Mouse (Mus musculus): ENCODE measurements around the gene Methig1.
"Not testable (repeated sequence)": the region's sequence is repeated elsewhere in the genome, so short reads cannot be mapped to it uniquely, and the experiment has no call there.

Gene Methig1

GRCm38 (mm10) chr15:100341314-100341980 lies 11.5 kb upstream of the Methig1 start:
- not testable (repeated sequence) for DNase-seq

DNA sequence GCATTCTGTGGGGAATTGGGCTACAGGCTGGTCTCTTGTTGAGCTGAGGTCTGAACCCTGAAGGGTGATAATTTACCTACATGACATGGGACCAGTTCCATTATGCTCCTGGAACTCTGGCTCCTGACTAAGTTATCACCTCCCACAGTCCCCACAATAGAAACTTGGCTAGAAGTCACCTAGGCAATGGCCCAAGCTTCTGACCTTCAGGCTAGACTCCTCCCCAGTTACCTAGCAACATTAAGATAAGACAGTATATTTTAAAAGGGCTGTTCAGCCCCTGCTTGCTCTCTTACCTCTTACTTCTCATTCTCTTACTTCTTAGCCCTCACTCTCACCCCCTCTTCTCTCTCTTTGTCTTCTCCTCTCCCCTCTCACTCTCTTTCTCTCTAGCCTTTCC lies 7.5 kb upstream of the Methig1 start:
- no peak for DNase-seq

DNA sequence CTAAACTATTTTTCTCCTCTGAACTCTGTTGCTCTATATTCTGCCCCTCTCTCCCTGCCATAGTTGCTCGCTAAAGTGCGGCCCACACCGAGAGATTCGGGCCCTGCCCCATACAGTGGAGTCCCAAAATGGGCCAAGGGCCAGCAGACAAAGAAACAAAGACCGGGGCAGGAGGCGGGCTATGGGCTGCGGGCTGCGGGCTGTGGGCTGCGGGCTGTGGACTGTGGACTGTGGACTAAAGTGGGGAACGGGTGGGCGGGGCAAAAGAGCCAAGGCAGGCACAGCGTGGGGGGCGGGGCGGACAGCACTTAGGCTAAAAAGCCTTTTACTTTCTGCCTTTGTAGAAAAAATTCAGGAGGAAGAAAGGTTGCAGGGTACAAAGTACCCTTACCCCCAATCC lies 6.2 kb upstream of the Methig1 start:
- DNase-seq: no peak

DNA sequence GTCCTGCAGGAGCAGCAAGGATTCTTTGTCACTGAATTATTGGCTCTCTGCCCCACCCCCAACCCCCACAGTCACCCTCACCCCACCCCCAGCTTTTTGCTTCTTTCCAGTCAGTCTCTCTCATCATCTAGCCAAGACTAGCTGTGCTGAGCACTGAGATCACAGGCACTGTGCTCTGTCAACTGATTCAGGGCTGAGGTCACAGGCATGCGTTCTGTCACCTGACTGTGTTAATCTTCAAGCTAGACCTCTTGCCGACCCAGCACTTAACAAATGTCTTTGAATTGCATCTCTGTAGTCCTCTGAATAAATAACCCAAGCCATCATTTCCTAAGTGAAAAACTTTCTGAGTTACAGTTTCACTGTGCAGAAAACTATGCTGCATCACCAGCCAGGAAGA lies 3.5 kb upstream of the Methig1 start:
- DNase-seq: no peak

- DNase-seq: no peak
Measured at GRCm38 (mm10) chr15:100351501-100352060, 1.4 kb upstream of the Methig1 start.

- DNase-seq: not testable (repeated sequence)
Measured at GRCm38 (mm10) chr15:100353399-100353798, 450 bp downstream of the Methig1 start.

DNA sequence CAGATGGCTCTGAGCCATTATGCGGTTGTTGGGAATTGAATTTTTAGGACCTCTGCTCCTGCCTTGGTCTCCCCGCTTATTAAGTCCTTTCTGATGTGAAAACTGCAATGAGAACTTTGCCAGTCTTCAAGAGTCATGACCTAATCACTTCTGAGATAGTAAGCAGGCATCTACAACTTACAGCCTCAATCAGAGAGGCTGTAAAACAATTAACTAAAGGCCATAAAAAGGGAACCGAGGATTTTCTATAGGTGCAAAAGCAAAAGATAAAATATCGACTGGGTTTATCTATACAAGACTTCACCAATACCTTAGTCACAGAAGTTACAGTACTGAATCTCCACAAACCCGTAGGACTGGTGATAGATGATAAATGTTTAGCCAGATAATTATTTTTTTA lies 2.9 kb downstream of the Methig1 start:
- DNase-seq: no peak

DNA sequence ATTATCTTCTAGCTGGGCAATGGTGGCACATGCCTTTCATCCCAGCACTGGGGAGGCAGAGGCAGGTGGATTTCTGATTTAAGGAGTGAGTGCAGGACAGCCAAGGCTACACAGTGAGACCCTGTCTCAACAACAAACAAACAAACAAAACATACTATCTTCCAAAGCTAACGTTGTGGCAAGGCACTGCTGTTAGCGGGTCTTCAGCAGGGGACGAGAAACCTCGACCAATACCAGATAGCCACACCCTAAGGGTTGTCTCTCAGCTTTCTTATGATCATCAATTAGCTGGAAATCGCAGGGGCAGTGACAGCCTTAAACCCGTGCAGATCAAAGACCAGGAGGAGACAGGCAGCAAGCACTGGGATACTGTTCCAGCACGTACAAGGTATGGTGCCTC lies 11.3 kb downstream of the Methig1 start, which contains the start of gene Higd1c:
Gene Higd1c (plus strand): TSS at position 301 of the 400 bp plus-strand sequence.
- no peak for DNase-seq

- DNase-seq: not testable (repeated sequence)
Measured at GRCm38 (mm10) chr15:100365967-100366366, 13.0 kb downstream of the Methig1 start.

- DNase-seq: no peak
Measured at GRCm38 (mm10) chr15:100367119-100367518, 14.2 kb downstream of the Methig1 start.

GRCm38 (mm10) chr15:100375066-100375465 lies 22.1 kb downstream of the Methig1 start:
- peak; percentile 71 for DNase-seq

DNA sequence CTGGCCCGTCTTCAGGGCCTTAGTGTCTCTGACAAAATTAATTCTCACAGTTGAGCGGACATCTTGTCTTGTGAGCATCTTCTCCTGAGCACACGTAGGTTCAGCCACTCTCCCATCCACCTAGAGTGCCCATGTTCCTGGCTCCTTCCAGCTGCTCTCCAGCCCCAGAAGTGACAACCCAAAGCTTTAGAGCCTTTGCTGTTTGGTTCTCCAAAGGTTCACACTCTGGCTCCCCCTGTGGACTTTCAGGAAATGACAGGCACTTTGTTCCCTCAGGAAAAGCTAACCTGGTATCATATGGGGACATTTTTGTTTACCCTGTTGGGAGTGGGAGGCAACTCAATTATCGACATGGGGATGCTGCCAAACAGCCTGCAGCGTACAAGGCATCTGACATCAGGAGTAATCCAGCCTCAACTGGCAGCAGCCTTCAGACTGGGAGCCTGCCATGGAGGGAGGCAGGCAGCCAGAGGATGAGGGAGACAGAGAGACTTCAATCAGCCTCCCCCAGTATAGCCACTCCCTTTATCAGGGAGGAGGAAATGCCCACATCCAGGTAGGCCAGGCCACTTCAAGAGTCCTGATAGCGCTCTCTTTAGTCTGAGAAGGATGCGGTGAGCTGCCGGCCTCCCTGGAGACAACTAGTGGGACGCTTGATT lies 25.0 kb downstream of the Methig1 start:
- DNase-seq: not testable (repeated sequence)

- DNase-seq: no peak
Measured at GRCm38 (mm10) chr15:100379658-100380057, 26.7 kb downstream of the Methig1 start.

GRCm38 (mm10) chr15:100380104-100380503 lies 27.2 kb downstream of the Methig1 start:
- DNase-seq: no peak

DNA sequence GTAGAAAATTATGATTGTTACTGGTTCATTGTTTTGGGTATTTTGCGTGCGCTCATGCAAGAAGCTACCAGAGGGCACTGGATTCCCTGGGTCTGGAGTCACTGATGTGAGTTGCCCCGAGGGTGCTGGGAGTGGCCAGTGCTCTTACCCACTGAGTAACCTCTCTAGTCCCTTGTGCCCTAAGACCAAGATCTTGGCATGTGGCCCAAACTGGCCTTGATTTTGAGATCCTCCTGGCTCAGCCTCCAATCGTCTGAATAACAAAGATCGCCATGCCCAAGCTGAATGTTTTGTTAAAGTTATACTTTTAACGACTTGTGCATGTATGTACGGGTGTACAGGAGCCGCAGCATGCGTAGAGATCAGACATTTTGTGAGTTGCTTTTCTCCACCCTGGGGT lies 32.8 kb downstream of the Methig1 start:
- DNase-seq: no peak

DNA sequence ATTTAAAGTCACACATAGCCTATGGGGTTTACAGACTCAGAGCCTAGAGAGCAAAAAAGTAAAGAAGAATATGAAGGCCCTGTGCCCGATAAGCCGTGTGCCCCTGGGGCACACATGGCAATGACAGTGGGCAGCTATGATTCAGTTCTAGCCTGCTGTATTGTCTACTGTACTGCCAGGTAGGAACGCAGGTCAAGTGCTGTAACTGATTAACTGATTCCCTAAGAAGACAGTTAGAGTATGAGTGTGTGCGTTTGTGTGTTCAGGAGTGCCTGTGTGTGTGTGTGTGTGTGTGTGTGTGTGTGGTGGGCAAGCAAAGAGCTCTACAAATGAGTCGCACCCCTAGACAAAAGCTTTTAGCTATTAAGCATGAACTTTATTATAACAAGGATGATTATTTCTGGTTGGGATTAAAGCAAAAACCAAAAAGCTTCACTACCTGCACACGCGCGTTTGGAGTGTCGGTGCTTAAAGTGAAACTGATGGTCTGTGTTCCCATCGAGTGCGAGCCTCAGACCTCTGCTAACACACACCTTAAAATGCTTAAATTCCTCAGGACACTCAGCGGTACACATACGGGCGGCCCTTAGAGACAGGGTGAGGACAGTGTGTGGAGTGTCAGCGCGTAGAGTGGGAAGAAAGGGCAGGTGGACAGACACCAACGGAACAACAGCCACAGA lies 34.7 kb downstream of the Methig1 start:
- DNase-seq: no peak

GRCm38 (mm10) chr15:100388224-100388835 lies 35.4 kb downstream of the Methig1 start:
- no peak for DNase-seq

GRCm38 (mm10) chr15:100388886-100389285 lies 35.9 kb downstream of the Methig1 start:
- no peak for DNase-seq

DNA sequence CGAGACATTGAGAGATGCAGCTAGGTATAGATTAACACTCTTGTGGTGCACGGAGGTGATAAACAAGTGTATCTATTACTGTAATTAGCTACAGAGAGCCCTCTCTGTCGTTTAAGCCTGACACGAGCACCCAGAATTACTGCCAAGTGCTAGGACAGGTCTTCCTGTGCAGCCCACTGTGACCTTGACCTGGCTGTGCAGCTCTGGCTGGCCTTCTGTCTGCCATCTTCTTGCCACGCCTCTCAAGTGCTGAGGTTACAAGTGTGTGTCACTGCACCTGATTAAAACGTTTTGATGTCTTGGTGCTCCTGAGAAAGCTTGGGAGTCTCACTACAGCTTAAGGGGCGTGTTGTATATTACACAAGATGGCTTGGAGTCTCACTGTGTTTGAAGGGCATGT lies 38.1 kb downstream of the Methig1 start:
- DNase-seq: no peak

- no peak for DNase-seq
Measured at GRCm38 (mm10) chr15:100391599-100391998, 38.6 kb downstream of the Methig1 start.

DNA sequence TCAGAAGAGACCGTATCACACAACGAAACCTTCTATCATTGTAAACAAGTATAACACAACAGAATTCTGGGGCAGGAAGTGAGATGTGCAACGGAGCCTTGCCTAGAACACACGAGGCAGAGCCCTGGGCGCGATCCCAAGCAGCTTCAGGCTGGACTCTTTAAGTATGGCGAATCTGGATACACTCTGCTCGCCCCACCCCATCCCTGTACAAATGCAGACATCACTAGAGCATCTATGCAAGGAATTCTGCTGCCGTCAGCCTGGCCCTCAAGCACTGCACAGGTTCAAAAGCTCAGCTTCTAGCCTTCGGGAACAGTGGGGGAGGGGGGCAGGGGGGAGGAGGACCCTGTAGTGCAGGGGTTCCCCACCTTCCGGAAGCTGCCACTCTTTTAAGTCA lies 40.1 kb downstream of the Methig1 start:
- DNase-seq: no peak

DNA sequence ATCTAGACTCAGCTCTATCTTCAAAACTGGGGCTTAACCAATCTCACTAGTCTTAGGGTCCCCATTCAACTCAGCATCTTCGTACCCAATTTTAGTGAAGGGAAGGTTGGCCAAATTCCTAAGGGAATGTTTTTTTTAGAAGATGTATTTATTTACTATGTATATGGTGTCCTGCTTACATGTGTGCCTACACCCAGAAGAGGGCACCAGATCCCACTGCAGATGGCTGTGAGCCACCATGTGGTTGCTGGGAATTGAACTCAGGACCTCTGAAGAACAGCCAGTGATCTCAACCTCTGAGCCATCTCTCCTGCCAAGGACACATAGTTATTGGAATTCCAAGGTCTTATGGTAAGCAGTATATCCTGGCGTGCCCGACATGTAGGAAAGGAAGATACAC lies 42.6 kb downstream of the Methig1 start:
- DNase-seq: no peak

GRCm38 (mm10) chr15:100400592-100401250 lies 47.8 kb downstream of the Methig1 start:
- DNase-seq: no peak
